Mouse (Mus musculus): ENCODE measurements around the gene Pdhx. TPM values are rescaled to one million over a fixed set of nuclear protein-coding genes. Genes with fewer than 3 reads are reported as not detected.

Pdhx gene
- polyA plus RNA-seq, 2 experiments from 2014 or later = 17.0 to 24.1 TPM

DNA sequence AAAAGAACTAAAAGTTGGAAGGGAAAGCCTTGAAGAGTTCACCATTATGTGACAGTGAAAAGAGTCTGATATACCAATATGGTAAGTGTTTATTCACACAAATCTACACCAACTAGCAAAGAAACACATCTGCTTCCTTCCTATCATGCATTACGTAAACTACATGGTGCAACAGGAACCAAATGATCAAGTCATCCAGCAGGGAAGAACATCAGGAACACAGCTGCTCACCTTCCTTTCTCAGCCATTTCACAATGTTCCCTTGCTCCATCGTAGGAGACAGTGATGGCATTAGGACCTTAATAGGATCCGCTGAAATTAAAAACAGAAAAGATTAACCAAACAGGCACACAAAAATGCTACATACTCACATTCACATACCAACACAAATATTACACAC lies 15.0 kb downstream of the Pdhx start:
- no peak for ATAC-seq

DNA sequence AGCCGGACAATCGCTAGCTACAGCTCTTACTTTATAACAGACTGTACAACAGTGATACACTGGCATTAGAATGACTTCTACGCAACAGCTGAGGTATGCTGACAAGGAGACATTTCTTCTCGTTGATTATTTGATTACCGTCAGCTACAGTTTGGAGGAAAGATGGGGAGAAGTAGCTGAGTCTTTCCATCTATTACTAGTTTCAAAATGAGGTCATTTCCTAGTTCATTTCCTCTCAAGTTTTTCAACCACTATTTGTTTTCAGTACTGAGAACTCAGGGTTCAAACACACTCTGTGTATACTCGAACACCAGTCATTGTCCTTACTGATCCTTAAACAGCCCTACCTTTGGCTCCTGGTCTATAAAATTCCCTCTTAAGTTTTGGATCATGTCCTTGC lies 17.5 kb downstream of the Pdhx start:
- no peak for ATAC-seq

DNA sequence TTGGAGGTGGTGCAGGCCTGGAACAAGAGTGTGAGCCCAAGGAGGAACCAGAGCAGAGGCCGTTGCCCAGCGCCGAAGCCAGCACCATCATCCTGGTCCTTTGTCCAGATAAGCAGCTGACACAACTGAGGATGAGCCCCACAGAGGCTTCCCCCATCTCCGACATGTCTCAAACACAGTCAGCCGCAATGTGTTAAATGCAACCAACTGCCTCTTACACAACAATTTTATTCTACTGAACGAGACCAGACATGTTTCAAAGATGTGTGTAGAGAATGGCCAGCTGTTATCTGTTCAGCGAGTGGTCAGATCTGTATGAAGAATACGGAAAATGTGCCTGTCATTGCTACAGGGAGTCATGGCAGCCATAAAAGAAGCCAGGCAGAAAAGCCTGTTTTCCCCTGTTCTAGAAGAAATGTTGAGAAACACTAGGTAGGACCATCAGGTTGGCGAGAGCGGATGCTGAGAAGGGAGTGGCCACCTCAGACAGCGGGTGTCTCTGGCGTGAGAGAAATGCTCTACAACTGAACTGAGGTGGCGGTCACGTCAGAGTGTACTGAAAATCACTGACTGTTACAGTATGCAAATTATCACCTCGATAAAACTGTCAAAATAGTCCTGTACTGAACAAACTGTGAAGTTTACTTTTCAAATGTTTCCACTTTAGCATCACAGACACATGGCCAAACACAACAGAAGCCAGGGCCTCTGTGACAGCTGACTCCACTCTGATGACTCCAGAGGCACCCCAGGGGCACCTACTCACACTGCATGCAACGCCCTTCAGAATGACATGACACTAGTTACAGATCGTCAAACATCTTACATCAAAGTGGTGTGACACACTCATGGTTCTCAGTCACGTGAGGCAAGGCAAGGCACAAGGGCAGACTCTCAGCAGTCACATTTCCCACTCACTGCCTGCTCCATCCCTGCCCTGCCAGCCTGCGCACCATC lies 21.1 kb downstream of the Pdhx start:
- no peak for ATAC-seq

DNA sequence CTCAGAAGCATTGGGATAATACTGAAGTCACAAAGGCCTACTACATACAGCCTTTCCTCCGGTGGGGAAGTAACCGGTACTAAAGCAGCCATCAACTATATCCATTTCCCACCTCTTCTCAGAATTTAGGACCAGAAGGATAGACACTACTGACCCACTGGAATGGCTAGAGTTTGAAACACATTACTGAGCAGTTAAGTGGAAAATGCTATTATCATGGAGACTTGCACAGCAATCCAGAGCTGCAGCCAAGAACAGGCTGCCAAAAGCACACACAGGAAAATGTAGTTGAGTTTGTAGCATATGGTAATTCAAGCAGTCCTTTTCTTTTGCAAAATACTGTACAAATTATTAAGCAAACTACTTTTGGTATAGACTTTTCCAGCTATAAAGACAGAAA lies 28.0 kb downstream of the Pdhx start:
- ATAC-seq = no peak

GRCm38 (mm10) chr2:103040896-103041295 lies 32.4 kb downstream of the Pdhx start:
- ATAC-seq = no peak

DNA sequence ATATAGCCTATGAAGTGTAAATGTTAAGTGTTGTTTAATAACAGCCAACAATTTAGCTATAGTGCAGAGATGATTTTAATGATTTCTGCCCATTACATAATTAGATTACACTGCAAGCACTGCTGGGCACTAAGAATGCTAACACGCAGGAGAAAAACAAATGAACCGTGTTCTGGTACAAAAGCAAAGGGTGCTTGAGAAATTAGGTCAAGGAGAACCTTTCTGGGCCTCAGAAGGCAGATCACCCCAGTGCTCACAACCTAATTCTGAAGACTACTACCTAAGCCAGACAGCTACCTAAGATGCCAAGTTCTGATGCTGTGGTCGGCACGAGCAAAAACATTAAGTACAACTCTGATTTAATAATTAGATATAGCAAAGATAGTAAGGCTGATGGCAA lies 35.5 kb downstream of the Pdhx start:
- no peak for ATAC-seq

- ATAC-seq = no peak
Measured at GRCm38 (mm10) chr2:103022728-103023127, 50.6 kb downstream of the Pdhx start.

DNA sequence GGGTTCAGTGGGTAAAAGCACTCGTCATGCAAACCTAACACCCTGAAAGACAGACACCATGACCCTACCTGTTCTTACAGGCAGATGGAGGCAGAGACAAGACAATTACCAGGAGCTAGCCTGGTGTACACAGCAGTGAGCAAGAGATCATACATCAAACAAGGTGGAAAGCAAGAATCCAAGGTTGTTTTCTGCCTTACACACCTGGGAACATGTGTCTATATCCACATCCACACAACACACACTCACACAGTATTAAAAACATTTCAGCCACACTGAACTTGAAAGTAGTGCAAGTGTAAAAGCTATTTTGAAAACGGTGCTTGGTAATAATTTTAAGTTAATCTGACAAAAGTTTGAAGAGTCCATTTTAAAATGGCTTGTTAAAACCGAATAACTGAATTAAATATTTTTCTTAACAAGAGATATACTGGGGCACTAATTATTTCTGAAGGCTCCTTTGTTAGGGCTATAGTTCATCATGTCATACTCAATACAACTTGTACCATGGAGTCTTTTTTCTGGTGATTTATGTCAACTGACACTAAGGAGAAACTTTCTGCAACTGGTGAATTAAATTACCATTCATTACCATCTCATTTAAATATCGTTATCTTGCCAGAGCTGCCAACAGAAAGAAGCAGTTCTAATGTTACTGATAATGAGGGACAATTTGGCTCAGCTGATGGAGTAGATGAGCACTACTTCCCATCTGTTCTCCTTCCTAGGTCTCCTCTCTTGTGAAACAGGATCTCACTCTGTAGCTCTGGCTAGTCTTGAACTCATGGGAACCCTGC lies 52.9 kb downstream of the Pdhx start:
- ATAC-seq = no peak

DNA sequence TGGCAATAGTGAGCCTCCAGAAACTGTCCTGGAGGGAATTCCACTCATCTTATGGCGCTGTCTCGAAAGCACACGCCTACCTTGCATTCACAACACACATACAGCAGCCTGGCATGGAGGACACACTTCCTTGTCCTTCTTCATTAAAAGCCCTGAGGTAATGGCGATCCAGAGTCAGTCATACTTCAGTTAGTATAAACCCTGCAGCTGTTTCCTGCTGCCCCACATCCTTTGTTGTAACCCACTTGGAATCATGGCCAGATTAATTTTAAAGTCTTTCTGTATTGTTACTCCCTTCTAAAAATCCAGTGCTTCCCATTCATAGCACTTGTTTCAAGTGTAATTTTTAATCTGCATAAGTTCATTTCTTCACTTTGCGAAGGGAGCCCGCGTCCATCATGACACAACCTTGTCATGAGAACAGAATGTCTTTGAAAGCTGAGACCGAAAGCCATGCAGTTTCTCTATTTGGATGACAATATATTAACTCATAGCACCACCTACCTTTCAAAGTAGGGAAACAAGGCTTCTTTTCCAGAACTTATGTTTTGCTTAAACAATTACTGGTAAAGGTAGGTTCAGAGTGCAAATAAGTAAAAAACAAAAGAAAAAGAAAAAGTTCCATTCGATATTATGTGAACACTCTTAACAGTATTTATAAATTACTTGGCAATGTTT lies 54.4 kb downstream of the Pdhx start:
- ATAC-seq = peak; percentile 92

GRCm38 (mm10) chr2:103017391-103017824 lies 55.9 kb downstream of the Pdhx start:
- peak; percentile 24 for ATAC-seq

DNA sequence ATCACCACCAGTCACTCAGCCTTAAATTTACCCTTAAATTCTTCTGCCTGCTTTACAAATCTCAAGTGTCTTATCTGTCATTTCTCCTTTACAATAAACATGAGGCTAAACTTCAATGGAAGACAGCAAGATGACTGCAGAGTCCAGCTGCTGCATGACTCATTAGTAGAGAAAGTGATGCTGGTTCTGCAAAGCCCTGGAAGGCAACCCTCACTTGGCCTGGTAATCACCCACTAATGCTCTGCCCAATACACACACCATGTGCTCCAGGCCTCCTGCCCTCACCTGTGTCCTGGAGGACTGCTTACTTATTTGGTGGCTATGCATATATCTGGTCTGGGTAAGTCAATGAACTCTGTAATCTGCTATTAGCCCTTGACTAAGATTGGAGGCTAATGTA lies 57.2 kb downstream of the Pdhx start:
- ATAC-seq = no peak

DNA sequence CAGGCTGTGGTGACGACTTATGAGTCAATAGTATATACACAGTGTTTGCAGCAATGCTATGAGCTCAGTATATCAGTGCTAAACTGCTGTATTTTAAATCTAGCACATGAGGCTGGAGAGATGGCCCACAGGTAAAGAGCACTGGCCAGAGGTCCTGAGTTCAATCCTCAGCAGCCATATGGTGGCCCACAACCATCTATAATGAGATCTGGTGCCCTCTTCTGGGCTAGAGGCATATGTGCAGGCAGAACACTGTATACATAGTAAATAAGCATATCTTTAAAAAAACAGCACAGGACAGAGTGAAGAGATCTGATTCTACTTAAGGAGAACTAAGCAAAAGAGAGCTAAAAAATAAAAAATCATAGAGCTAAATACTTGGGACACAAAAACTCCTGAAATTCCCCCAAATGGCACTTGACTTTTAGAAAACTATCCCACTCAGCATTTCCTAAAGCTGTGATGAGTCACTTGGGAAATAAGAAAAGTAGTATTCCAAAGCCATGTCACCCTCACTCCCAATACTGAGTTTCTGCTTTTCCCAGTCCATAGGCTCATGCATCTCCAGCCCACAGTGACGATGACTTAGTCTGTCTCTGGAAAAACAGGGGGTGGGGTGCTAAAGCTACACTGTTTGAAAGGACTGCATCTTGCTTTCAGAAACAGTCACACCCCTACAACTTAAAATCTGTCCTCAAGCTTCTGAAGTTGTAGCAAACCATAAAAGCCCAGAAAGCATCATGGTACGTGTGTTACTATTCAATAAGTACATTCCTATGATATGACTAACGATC lies 60.3 kb downstream of the Pdhx start:
- ATAC-seq = peak; percentile 59

DNA sequence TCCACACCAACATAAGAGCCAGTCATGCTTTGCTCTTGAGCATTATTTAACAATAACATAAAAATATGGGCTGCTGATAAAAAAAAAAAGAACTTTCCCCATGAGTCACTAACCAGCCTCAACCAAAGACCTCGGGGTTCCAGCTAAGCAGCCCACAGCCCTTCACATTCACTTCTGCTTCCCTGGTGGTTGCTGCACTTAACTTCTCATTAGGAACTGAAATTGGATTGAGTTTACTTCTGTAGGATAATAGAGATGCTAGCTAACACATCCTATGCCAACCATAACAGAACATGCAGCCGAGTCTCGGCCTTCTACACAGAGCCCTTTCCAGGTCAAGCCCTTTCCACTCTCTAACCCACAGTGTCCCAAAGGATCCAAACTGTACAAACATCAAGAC lies 65.1 kb downstream of the Pdhx start:
- ATAC-seq = no peak

DNA sequence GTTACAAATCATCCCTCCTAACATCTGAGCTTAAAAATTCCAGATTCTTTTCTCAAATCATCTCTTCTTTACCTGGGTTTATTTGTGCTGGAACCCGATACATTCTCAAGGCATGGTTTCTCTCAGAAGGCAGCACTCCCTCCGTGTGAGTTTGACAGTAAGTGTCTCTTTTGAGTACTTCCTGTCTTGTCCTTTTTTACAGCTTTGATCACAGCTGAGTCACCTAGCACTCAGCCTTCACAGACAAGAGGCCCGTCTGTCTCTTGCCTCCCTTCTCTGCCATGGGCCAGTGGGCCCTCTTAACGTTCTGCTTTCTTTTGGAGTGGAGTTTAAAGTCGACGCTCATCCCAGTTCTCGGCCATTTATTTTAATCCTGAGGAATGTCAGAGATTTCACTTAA lies 68.7 kb downstream of the Pdhx start:
- peak; percentile 95 for ATAC-seq

DNA sequence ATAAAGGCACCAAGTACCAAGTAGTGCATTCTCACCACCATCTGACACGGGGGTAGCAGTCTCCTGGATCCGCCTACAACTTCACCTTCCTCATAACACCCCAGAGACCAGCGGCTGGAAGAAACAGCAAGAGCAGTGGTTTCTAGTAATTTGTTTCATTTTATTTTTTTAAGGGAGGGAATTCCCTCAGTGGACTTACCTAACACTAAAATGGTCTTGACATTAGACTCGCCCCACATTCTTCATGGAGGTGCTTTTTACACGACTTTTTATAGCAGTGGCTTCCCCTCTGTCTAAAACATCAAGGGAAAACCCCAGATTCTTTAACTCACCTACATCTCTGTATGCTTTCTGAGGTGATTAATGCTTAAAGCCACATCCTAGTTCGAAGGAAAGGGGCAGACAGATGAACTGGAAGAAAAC lies 74.1 kb downstream of the Pdhx start:
- ATAC-seq = peak; percentile 92

GRCm38 (mm10) chr2:102998356-102998755 lies 75.0 kb downstream of the Pdhx start:
- ATAC-seq = peak; percentile 18

GRCm38 (mm10) chr2:102997874-102998273 lies 75.4 kb downstream of the Pdhx start:
- no peak for ATAC-seq

DNA sequence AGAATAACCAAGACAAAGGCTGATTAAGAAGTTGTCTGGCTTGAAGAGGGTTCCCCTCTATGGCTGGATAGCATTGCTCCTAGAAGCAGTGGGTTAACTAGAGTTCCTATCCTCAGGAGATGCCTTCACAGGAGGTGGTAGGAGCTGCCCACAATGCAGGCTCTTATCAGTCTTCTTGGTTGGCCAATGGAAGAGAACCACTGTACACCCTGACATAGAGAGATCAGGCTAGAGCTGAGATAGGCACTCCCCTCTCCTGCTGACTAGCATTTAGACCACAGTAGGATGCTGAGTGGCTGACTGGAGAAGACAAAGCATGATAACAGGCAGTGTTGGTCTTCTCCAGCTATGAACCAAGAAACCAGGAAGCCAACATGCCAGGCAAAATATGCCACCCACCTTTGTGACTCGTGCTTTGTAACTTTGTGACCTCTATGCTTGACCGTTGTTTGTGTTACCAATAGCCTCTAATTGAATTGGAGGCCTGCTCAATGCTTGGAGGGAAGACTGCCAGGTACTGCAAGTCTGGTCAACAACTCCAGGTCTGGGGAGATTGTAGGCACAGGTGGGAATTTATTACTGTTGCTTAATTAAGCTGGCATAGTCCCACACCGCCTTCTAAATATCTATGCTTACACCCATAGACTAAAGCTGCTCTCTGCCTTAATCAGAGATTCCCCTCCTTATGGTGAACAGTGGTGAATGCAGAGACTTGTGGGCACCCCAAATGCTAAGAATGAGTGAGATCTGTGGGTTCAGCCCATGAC lies 79.3 kb downstream of the Pdhx start:
- no peak for ATAC-seq

DNA sequence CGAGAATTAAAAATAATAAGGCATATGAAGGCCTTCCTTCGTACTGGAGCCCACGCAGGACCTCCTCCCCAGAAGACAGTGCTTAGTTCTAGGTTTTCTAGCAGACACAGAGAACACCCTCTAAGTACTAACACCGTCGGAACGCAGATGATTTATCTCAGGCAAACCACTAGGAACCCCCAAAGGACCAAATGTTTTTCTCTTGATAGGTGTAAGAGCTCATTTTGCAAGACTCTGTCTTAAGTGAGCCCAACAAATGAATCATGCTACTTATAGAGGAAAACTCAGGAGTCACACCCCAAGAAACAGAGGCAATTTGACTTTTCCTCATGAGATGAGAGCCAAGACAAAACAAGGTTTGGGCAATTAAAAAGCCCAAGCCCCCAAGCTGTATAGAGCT lies 80.9 kb downstream of the Pdhx start:
- ATAC-seq = no peak

DNA sequence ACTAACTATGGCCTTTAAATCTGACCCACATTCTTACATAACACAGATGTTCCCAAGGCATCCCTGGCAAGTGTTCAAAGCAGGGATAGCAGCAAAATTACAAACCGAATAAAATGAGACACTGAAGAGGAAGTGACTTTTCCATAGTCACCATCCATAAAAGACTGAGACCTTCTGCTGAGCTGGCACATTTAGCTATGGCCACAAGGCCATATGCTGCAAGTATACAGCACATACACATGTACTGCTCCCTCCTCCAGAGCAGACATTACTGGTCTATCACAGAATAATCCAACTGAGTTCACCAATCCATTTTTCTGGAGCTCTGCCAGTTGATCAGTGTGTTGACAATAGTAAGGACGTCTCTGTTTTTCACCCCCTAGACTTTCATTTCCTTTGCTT lies 83.0 kb downstream of the Pdhx start:
- peak; percentile 76 for ATAC-seq

GRCm38 (mm10) chr2:102989446-102989845 lies 83.9 kb downstream of the Pdhx start:
- ATAC-seq = no peak

GRCm38 (mm10) chr2:102987708-102988010 lies 85.7 kb downstream of the Pdhx start:
- no peak for ATAC-seq
